Mouse (Mus musculus): ENCODE measurements around the gene Rftn1. TPM values are rescaled to one million over a fixed set of nuclear protein-coding genes. Genes with fewer than 3 reads are reported as not detected.

Rftn1 gene
- polyA plus RNA-seq, 1 experiment = 1.1 TPM

DNA sequence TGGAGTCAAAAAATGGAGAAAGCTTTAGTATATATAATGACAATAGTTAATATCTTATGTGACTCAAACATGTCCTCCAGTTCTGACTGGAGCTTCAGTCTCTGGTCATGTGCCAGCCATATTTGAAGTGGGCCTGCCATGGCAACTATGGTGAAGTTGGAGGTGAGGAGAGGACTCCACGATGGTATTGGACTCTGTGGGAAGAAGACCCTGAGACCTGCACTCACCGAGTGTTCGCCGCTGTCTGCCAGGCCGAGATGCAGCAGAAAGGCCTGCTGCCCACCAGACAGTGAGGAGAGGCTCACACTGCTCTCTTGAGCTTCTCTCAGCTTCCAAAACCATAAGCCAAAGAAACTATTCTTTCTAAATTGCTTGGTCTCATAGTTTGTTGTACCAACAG is 43.5 kb upstream of the Rftn1 start:
- Histone ChIP-seq H3K9ac (ENCODE audit: low read depth, poor library complexity, severe bottlenecking) (no peak overlapping the region), H3K27ac (ENCODE audit: insufficient read depth, low read length) (no peak overlapping the region), H3K4me1 (ENCODE audit: control insufficient read depth, insufficient read depth, low read length) (no peaks in the 10 kb centered on the region)

DNA sequence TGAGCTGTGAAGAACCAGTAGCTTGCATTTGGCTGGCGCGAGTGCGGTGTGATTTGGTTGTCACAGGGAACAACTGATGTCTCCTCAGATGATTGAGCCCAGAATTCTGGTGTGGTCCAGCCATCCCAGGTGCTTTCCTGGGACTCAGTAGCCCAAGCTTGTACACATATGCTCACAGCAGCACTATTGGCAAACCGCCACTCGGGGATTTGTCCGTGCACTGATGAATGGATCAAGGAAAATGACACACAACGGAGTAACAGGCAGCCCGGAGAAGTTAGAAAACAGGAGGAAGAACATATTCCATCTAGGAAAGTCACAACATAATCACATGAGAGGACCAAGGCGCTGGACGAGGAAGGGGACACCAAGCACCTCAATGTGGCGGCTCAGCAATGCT is 42.3 kb upstream of the Rftn1 start:
- Histone ChIP-seq H3K27ac (ENCODE audit: insufficient read depth, low read length) (no peak overlapping the region), H3K4me3 (ENCODE audit: low read depth, low read length) (no peak overlapping the region), H3K9ac (ENCODE audit: low read depth, poor library complexity, severe bottlenecking) (no peak overlapping the region), H3K27me3 (ENCODE audit: control insufficient read depth, insufficient read depth, low read length, poor library complexity, severe bottlenecking) (no peaks in the 10 kb centered on the region), H3K4me1 (ENCODE audit: control insufficient read depth, insufficient read depth, low read length) (no peaks in the 10 kb centered on the region), H3K9me3 (replicated peaks; ENCODE audit: control insufficient read depth, insufficient read depth, low read length, poor library complexity, severe bottlenecking) (no peaks in the 10 kb centered on the region), H3K36me3 (ENCODE audit: control insufficient read depth, insufficient read depth, low read length, poor library complexity, severe bottlenecking) (no peaks in the 10 kb centered on the region)
- TF ChIP-seq CTCF (IDR thresholded peaks at IDR 0.05; ENCODE audit: low read depth, low read length) = no peak
- TF ChIP-seq EP300 (IDR thresholded peaks at IDR 0.05; ENCODE audit: insufficient read depth, low read depth, low read length) = no peak
- no peak for TF ChIP-seq POLR2A (IDR thresholded peaks at IDR 0.05; ENCODE audit: insufficient read depth, low read length)

More for the DNA sequence above, 43.5 kb upstream of the Rftn1 start:
- H3K36me3 ChIP-seq (ENCODE audit: control insufficient read depth, insufficient read depth, low read length, poor library complexity, severe bottlenecking) = no peaks in the 10 kb centered on the region
- H3K27me3 ChIP-seq (ENCODE audit: control insufficient read depth, insufficient read depth, low read length, poor library complexity, severe bottlenecking) = no peaks in the 10 kb centered on the region
- no peak overlapping the region for H3K4me3 ChIP-seq (ENCODE audit: low read depth, low read length)
- TF ChIP-seq POLR2A (IDR thresholded peaks at IDR 0.05; ENCODE audit: insufficient read depth, low read length) (no peak), CTCF (IDR thresholded peaks at IDR 0.05; ENCODE audit: low read depth, low read length) (no peak), EP300 (IDR thresholded peaks at IDR 0.05; ENCODE audit: insufficient read depth, low read depth, low read length) (no peak)
- H3K9me3 ChIP-seq (replicated peaks; ENCODE audit: control insufficient read depth, insufficient read depth, low read length, poor library complexity, severe bottlenecking) = no peaks in the 10 kb centered on the region

DNA sequence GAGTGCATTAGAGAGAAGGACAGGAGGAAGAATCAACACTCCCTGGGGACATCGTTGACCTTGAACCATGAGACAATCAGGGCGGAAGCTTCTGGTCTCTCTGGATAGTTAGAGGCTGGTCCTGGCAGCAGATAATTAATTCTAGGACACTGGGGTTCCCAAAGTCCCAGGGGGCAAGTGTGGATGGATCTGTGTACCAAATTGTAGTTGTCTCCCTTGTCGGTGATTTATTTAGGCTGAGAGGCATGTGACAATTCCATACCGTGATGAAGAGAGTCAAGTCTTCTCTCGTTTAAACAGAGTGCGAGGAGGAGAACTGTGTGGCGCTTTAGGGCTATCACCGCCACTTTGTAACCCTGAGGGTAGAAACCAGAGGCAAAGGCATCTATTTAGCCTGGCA is 40.7 kb upstream of the Rftn1 start:
- Histone ChIP-seq H3K27ac (ENCODE audit: insufficient read depth, low read length) (no peak overlapping the region), H3K4me1 (ENCODE audit: control insufficient read depth, insufficient read depth, low read length) (no peaks in the 10 kb centered on the region), H3K27me3 (ENCODE audit: control insufficient read depth, insufficient read depth, low read length, poor library complexity, severe bottlenecking) (no peaks in the 10 kb centered on the region), H3K9ac (ENCODE audit: low read depth, poor library complexity, severe bottlenecking) (no peak overlapping the region), H3K36me3 (ENCODE audit: control insufficient read depth, insufficient read depth, low read length, poor library complexity, severe bottlenecking) (no peaks in the 10 kb centered on the region), H3K4me3 (ENCODE audit: low read depth, low read length) (no peak overlapping the region), H3K9me3 (replicated peaks; ENCODE audit: control insufficient read depth, insufficient read depth, low read length, poor library complexity, severe bottlenecking) (no peaks in the 10 kb centered on the region)
- TF ChIP-seq CTCF (IDR thresholded peaks at IDR 0.05; ENCODE audit: low read depth, low read length) = no peak
- no peak for TF ChIP-seq EP300 (IDR thresholded peaks at IDR 0.05; ENCODE audit: insufficient read depth, low read depth, low read length)
- TF ChIP-seq POLR2A (IDR thresholded peaks at IDR 0.05; ENCODE audit: insufficient read depth, low read length) = no peak

DNA sequence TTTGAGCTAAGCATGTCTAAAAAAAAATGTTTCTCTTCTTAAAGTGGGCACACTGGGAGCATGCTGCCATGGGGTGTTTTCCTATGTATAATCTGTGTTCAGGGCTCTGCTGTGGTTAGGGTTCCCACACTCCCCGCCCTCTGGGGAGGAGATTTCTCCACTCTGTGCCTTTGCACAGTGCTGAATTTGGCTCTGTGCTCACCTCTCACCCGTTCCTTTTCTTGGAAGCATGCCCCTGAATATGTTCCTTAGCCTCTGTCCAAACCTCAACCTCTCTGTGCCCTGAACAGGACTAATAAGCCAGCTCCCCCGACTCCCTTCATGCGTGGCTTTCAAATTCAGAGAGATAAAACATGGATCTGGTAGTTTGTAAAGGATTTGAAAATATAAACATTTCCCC is 39.1 kb upstream of the Rftn1 start:
- Histone ChIP-seq H3K4me3 (ENCODE audit: low read depth, low read length) (no peak overlapping the region), H3K27ac (ENCODE audit: insufficient read depth, low read length) (no peak overlapping the region), H3K4me1 (ENCODE audit: control insufficient read depth, insufficient read depth, low read length) (no peaks in the 10 kb centered on the region), H3K36me3 (ENCODE audit: control insufficient read depth, insufficient read depth, low read length, poor library complexity, severe bottlenecking) (no peaks in the 10 kb centered on the region), H3K9ac (ENCODE audit: low read depth, poor library complexity, severe bottlenecking) (no peak overlapping the region), H3K27me3 (ENCODE audit: control insufficient read depth, insufficient read depth, low read length, poor library complexity, severe bottlenecking) (no peaks in the 10 kb centered on the region), H3K9me3 (replicated peaks; ENCODE audit: control insufficient read depth, insufficient read depth, low read length, poor library complexity, severe bottlenecking) (no peaks in the 10 kb centered on the region)
- TF ChIP-seq POLR2A (IDR thresholded peaks at IDR 0.05; ENCODE audit: insufficient read depth, low read length) (no peak), CTCF (IDR thresholded peaks at IDR 0.05; ENCODE audit: low read depth, low read length) (no peak), EP300 (IDR thresholded peaks at IDR 0.05; ENCODE audit: insufficient read depth, low read depth, low read length) (no peak)

DNA sequence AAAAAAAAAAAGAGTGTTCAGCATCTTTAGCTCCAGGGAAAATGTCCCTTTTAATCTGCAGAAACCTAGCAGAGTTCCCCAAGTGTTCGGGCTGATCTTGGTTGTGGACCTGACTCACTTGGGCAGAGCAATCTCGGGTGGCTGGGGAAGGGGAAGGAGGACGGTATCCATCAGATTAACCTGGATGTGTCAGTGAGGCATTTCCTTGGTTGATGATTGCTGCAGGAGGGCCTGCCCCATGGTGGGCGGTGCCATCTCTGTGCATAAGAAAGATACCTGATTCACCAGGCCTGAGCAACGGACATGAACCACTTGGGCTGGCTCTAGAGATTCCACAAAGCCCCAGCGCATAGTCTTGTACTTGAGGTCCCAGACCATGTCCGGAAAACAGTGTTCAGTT is 36.9 kb upstream of the Rftn1 start:
- no peak overlapping the region for H3K27ac ChIP-seq (ENCODE audit: insufficient read depth, low read length)
- H3K36me3 ChIP-seq (ENCODE audit: control insufficient read depth, insufficient read depth, low read length, poor library complexity, severe bottlenecking) = no peaks in the 10 kb centered on the region
- no peak for TF ChIP-seq CTCF (IDR thresholded peaks at IDR 0.05; ENCODE audit: low read depth, low read length)
- no peak for TF ChIP-seq EP300 (IDR thresholded peaks at IDR 0.05; ENCODE audit: insufficient read depth, low read depth, low read length)
- TF ChIP-seq POLR2A (IDR thresholded peaks at IDR 0.05; ENCODE audit: insufficient read depth, low read length) = no peak
- H3K9ac ChIP-seq (ENCODE audit: low read depth, poor library complexity, severe bottlenecking) = no peak overlapping the region
- H3K27me3 ChIP-seq (ENCODE audit: control insufficient read depth, insufficient read depth, low read length, poor library complexity, severe bottlenecking) = no peaks in the 10 kb centered on the region
- no peaks in the 10 kb centered on the region for H3K4me1 ChIP-seq (ENCODE audit: control insufficient read depth, insufficient read depth, low read length)
- no peak overlapping the region for H3K4me3 ChIP-seq (ENCODE audit: low read depth, low read length)
- H3K9me3 ChIP-seq (replicated peaks; ENCODE audit: control insufficient read depth, insufficient read depth, low read length, poor library complexity, severe bottlenecking) = no peaks in the 10 kb centered on the region

DNA sequence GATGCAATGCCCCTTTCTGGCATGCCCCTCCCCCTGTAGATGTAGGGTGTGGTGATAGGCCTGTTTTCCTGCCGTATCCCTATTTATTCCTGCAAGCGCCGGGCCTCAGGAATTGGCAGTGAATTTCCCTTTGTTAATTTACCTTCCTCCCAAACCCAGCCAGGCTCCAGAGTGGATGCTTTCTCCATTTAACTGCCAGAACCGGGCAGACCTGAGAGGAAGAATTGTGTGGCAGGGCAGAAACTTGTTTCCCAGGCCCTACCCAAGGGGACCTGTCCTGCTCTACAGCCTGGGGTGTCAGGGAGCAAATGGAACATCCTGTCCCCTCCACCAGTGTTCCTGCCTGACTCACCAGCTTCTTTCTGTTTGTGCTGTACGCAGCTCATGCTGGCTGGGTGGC is 34.2 kb upstream of the Rftn1 start:
- no peak overlapping the region for H3K27ac ChIP-seq (ENCODE audit: insufficient read depth, low read length)
- no peaks in the 10 kb centered on the region for H3K27me3 ChIP-seq (ENCODE audit: control insufficient read depth, insufficient read depth, low read length, poor library complexity, severe bottlenecking)
- H3K9me3 ChIP-seq (replicated peaks; ENCODE audit: control insufficient read depth, insufficient read depth, low read length, poor library complexity, severe bottlenecking) = no peaks in the 10 kb centered on the region
- no peak overlapping the region for H3K9ac ChIP-seq (ENCODE audit: low read depth, poor library complexity, severe bottlenecking)
- H3K36me3 ChIP-seq (ENCODE audit: control insufficient read depth, insufficient read depth, low read length, poor library complexity, severe bottlenecking) = no peaks in the 10 kb centered on the region
- H3K4me1 ChIP-seq (ENCODE audit: control insufficient read depth, insufficient read depth, low read length) = no peaks in the 10 kb centered on the region
- TF ChIP-seq CTCF (IDR thresholded peaks at IDR 0.05; ENCODE audit: low read depth, low read length) (no peak), EP300 (IDR thresholded peaks at IDR 0.05; ENCODE audit: insufficient read depth, low read depth, low read length) (no peak), POLR2A (IDR thresholded peaks at IDR 0.05; ENCODE audit: insufficient read depth, low read length) (no peak)
- no peak overlapping the region for H3K4me3 ChIP-seq (ENCODE audit: low read depth, low read length)
